Mouse (Mus musculus) adrenal gland, postnatal 25 days (tissue): ENCODE measurements around the gene Ddx39b. TPM values are rescaled to one million over a fixed set of nuclear protein-coding genes. Genes with fewer than 3 reads are reported as not detected.
"Not testable (repeated sequence)": the region's sequence is repeated elsewhere in the genome, so short reads cannot be mapped to it uniquely, and the experiment has no call there.

Source experiments
- DNase-seq: peaks from one replicate; pipeline ENCODE4 v3.0.0; 2021; ENCODE audit warnings: mixed read lengths
- total RNA-seq: library from RNA; stranded (reverse); gene quantifications from 2 replicates; pipeline ENCODE4 v1.2.3, GENCODE M21; 2021

Gene Ddx39b
- total RNA-seq, 1 experiment from 2014 or later: 249 TPM

DNA sequence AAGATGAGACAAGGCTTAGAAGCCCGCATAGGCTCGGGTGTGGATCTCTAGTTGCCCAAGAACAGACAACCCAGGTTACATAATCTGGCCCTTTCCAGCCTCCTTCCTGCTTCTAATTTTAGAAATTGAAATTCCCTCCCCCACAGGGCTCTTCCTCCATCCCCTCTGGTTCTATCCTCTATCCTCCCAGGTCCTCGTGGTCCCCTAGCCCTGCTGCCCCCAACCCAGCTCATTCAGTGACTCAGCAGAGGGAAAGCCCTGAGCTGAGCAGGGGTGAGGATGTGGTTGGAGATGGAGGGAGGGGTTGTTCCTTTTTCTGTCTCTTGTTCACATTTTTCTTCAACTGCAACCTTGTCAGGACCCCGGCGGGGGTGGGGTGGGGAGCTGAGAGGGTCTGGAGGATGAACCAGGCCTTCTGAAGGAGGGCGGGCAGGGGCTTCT is 21.9 kb upstream of the Ddx39b start:
- no peak for DNase-seq

GRCm38 (mm10) chr17:35220156-35220952 is 21.2 kb upstream of the Ddx39b start, which contains the start of gene Gm16181:
Gene Gm16181 (plus strand): TSS chr17:35220834.
- DNase-seq: no peak

- no peak for DNase-seq
Observed at GRCm38 (mm10) chr17:35222299-35222698, 19.2 kb upstream of the Ddx39b start.

DNA sequence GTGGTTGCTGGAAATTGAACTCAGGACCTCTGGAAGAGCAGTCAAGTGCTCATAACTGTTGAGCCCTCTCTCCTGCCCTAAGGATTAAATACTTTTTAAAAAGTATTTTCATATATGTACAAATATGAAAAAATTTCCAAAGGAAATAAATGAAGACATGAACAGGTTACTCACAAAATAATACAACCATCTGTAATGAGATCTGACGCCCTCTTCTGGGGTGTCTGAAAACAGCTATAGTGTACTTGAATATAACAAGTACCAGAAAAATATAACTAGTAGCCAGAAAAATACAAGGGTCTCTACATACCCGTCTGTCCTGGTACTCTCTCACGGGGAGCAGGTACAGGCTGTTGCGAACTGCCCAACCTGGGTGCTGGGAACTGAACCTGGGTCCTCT is 16.9 kb upstream of the Ddx39b start:
- DNase-seq: no peak

GRCm38 (mm10) chr17:35225456-35225855 is 16.1 kb upstream of the Ddx39b start:
- DNase-seq: no peak

DNA sequence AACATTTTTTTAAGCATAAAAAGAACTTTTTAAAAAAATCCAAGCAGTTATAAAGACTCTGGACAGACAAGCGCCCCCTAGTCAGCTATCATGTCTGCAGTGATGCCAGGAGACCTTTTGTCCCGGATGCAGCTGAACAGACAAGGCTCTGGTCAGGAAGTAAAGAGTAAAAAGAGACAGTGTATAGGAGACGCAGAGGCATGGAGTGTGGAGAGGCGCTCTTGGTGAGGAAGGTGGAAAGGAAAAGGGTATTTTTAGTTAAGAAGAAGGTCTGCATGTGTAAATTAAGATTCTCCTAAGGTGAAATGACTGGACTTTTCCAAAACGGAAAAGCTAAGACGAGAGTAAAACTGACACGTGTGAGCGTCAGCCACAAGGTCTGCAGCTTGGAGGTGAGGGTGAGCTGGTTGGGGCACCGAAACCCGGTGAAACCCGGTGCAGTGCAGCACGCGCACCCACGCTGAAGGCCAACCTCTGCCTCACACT is 14.9 kb upstream of the Ddx39b start:
- no peak for DNase-seq

- no peak for DNase-seq
Observed at GRCm38 (mm10) chr17:35231022-35231421, 10.5 kb upstream of the Ddx39b start.

GRCm38 (mm10) chr17:35232043-35232442 is 9.5 kb upstream of the Ddx39b start:
- peak; percentile 89 for DNase-seq

GRCm38 (mm10) chr17:35232659-35233058 is 8.9 kb upstream of the Ddx39b start:
- DNase-seq: no peak

GRCm38 (mm10) chr17:35233114-35233980 is 8.2 kb upstream of the Ddx39b start, which contains the start of gene Atp6v1g2:
Gene Atp6v1g2 (plus strand): TSS chr17:35233660.
- no peak for DNase-seq

DNA sequence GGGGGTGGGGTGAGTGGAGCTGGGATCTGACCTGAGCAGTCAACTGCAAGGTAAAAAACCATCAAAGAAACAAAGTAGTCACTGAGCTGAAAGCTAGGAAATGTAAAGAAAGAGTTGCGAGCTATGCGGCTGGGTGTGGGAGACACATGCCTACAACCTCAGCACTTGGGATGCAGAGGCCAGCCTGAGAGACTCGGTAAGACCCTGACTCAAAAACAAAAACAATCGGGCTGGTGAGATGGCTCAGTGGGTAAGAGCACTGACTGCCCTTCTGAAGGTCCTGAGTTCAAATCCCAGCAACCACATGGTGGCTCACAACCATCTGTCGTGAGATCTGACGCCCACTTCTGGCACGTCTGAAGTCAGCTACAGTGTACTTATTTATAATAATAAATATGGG is 7.5 kb upstream of the Ddx39b start:
- DNase-seq: not testable (repeated sequence)

GRCm38 (mm10) chr17:35234903-35235302 is 6.6 kb upstream of the Ddx39b start:
- DNase-seq: peak; percentile 58

DNA sequence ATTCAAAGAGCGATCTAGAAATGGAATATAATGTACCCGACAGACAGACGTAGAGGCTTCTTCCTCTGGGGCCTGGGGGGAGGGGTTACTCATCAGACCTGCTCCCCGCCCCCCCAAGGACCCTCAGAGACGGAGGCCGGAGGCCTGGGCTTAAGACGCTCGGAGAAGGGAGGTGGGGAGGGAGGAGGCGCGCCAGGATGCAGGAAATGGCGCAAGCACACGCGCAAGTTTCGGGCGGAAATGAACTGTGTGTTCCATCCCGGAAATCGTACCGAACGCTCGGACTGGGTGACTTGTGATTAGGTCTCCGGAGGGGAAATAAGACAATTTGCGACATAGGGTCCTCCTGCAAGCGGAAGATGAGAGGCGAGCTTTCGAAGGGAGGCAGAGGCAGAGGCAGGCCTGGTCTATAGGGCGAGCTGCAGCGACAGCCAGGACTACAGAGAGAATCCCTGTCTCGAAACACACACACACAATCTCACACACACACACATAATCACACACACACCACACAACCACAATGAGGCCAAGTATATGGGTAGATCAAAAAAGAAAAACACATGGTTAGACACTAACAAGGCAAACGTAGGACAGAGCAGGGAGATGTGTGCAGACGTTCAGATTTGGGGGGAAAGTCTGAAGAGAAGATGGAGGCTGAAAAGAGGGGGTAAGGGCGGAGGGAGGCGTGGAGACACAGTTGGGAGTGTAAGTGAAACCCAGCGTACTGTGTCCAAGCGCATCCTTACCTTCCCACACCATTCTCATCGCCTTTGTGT is 5.7 kb upstream of the Ddx39b start, which contains the start of gene Nfkbil1:
Nfkbil1 (minus strand) TSS at position 179 of the 776 bp plus-strand sequence.
- DNase-seq: peak; percentile 87

- DNase-seq: peak; percentile 98
Observed at GRCm38 (mm10) chr17:35236390-35236746, 5.2 kb upstream of the Ddx39b start.

- DNase-seq: no peak
Observed at GRCm38 (mm10) chr17:35236996-35237395, 4.5 kb upstream of the Ddx39b start.

DNA sequence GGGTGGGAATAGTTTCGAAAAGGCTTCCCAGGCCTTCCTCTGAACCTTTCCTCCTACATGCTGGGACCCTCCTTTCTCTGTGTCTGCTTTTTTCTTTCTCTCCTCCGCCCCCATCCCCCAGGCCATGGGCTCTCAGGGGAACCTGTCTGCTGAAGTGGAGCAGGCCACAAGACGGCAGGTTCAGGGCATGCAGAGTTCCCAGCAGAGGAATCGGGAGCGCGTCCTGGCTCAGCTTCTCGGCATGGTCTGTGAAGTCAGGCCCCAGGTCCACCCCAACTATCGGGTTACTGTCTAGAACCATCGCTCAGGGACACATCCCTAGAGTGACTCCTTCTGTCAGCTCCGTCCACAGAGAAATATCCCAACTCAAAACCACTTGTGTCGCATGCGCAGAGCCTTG is 4.0 kb upstream of the Ddx39b start:
- DNase-seq: no peak

DNA sequence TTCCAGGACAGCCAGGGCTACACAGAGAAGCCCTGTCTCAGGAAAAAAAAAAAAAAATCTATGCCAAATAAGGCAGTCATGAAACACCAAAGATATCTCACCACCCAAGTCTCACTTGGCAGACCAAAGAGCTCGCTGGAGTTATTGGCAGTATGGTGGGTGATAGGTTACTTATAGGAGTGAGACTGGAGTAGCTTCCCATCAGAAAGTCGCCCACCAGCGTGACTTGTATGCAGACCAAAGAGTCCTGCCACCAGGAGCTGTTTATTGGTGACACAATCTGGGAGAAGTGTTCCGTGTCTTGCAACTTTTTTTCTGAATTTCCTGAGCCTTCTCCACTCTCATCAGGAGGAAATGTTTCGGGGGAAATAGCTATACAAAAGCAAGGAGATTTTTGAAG is 1.8 kb upstream of the Ddx39b start:
- DNase-seq: no peak

DNA sequence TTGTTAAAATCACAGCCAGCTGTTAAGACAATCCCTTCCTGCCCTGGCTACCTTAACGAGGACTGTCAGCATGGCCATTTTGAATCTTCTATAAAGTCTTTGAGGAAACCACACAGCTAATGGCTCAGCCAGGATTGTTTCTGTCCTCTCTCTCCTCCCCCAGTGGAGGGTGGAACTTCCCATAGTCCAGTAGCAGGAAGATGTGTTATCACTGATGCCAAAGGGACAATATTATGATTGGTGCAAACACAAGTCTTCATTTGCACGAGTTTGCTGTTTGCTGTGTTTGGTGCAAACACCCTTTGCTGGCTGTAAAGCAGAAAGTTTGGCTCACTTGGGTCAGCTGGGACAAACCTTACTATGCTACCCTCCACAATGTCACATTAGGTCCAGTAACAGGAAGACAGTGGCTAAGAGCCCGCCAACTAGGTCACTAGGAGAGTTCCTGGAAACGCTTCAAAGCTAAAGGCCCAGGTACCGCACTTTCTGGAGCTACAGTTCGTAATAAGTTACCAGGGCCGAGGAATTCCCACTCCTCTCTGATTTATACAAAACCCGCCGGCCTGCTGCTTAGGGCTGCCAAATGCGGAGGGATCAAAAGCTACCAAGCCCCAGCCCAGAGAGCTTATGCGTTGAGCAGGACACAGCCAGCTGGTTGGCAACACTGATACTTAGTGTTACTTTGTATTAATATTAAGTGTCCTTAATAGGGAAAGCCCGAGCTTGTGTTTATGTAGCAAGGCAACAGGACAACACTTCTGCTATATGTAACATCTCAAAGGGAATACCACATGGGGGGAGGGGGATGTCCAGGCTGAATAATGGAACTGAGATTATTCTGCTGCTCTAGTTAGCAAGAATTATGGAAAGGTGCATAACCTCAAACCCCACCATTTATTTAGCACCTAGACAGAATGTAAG is 902 bp upstream of the Ddx39b start:
- DNase-seq: no peak

DNA sequence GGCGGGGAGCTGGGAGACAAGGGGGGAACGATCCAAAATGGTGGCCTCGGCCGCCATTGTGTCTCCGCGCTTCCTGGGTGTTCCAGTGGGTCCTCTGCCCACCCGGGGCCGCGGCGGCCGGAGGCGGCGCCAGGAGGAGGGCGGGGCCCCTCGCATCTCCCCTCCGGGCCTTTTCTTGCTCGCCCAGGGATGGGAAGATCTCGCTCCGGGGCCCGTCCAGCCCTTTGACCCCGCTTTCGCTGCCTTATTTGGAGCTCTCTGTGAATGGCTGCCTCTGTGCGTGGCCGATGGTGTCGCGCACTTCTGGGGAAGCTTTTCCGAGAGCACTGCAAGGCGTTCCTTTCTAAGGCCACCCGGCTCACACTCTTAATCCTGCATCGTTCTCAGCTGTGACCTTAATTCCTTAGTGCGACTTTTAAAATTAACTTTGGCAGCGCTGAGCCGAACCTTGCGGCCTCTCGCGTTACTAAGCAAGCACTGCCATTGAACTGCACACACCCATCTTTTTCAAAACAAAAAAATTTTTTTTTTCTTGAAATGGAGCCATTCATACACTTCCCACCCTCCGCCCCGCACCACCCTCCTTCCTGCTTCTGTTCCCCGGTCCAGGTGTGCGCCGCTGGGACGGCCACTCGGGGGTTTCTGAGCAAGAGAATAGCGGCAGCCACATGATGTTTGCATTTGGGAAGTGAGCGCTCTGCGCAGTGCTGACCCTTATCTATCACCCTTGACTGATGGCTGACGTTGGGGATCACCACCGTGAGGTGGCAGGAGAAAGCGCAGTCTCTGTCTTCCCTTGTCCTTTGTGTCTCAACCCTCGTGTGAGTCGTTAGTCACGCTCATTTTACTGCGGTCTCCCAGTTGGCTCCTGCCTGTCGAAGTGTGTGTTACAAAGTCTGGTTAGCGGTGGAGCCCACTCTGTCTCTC is 732 bp downstream of the Ddx39b start:
- DNase-seq: peak; percentile 66

- DNase-seq: no peak
Observed at GRCm38 (mm10) chr17:35243086-35243485, 1.5 kb downstream of the Ddx39b start.
